Mouse (Mus musculus) ES-Bruce4 (cell line): ENCODE results near the gene Camk2d.

Experiments
- CTCF ChIP-seq: IDR thresholded peaks from one replicate; pipeline ENCODE4 v1.8.1; 2011; ENCODE audit warnings: low read depth, low read length
- EP300 ChIP-seq: IDR thresholded peaks from 2 replicates; pipeline ENCODE4 v1.6.1; 2011; ENCODE audit warnings: low read depth, low read length; ENCODE audit not compliant: insufficient read depth
- POLR2A ChIP-seq: IDR thresholded peaks from one replicate; pipeline ENCODE4 v1.8.1; 2011; ENCODE audit warnings: low read length; ENCODE audit not compliant: insufficient read depth

GRCm38 (mm10) chr3:126771541-126771940 lies 175.4 kb downstream of the Camk2d start:
- TF ChIP-seq CTCF (peak; percentile 87), POLR2A (no peak), EP300 (no peak)
